8 mouse cellular contexts compared by ENCODE assay signal in genomic region chr9:65201381-65202164, GRCm38 (mm10). TPM values are rescaled to one million over a fixed set of nuclear protein-coding genes. Genes with fewer than 3 reads are reported as not detected.
A peak's percentile ranks its signal among the peaks of the same experiment; 100 is the strongest.
DNase-seq lines count a peak whose midpoint lies in the region; ATAC-seq and TF ChIP-seq lines count a peak whose summit lies in the region.

No protein-coding gene starts in this region.

- peak; percentile 91 for ATAC-seq in hindbrain, embryonic 11.5 days (ENCODE audit: low FRiP score)
- ATAC-seq in lung, postnatal 0 days = peak; percentile 91

- H3K4me1 ChIP-seq in hindbrain, embryonic 11.5 days (replicated peaks; ENCODE audit: control insufficient read depth, insufficient read depth, low read length) = no peaks in the 10 kb centered on the region
- no peaks in the 10 kb centered on the region for H3K4me1 ChIP-seq in lung, postnatal 0 days (ENCODE audit: insufficient read depth, low read depth, low read length)

- peak; percentile 91 for DNase-seq in Muller cell, postnatal 12 days (ENCODE audit: inconsistent ontology term)
- peak; percentile 85 for DNase-seq in cerebellum, adult 9-11 months
- DNase-seq in frontal cortex, adult 2 months (ENCODE audit: extremely low spot score in 1 of 2, low spot score in 1 of 2) = peak; percentile 59 to 93
- DNase-seq in hindbrain, embryonic 11.5 days (ENCODE audit: low spot score) = peak; percentile 86
- peak; percentile 83 to 85 for DNase-seq in layer of hippocampus, postnatal 10 days (ENCODE audit: low spot score in 2 of 2)
- DNase-seq in lung, postnatal 0 days (ENCODE audit: low spot score) = peak; percentile 97
- DNase-seq in ovary, postnatal 14 days (ENCODE audit: low spot score) = peak; percentile 79
- DNase-seq in thymus, postnatal 10 days (ENCODE audit: low spot score in 2 of 2) = peak; percentile 61 to 76

- H3K9me3 ChIP-seq in hindbrain, embryonic 11.5 days (ENCODE audit: control insufficient read depth, low read length) = no peaks in the 10 kb centered on the region
- H3K9me3 ChIP-seq in lung, postnatal 0 days (ENCODE audit: low read length) = no peaks in the 10 kb centered on the region

- no peaks in the 10 kb centered on the region for H3K36me3 ChIP-seq in hindbrain, embryonic 11.5 days (ENCODE audit: control insufficient read depth, insufficient read depth, low read length)
- H3K36me3 ChIP-seq in lung, postnatal 0 days (ENCODE audit: insufficient read depth, low read length) = no peaks in the 10 kb centered on the region

- peak overlapping the region; percentile 46 for H3K9ac ChIP-seq in hindbrain, embryonic 11.5 days (ENCODE audit: low read depth, low read length)
- peak overlapping the region; percentile 51 for H3K9ac ChIP-seq in lung, postnatal 0 days (replicated peaks; ENCODE audit: low read depth)

- no peaks in the 10 kb centered on the region for H3K27me3 ChIP-seq in hindbrain, embryonic 11.5 days (ENCODE audit: control insufficient read depth, insufficient read depth, low read length)
- no peaks in the 10 kb centered on the region for H3K27me3 ChIP-seq in lung, postnatal 0 days (replicated peaks; ENCODE audit: insufficient read depth, low read length)

- peak overlapping the region; percentile 14; the same call in 1 of the 2 replicates for H3K27ac ChIP-seq in hindbrain, embryonic 11.5 days (ENCODE audit: low read depth, low read length)
- peak overlapping the region; percentile 80 for H3K27ac ChIP-seq in lung, postnatal 0 days (ENCODE audit: low read length)

- TF ChIP-seq EP300 in lung, postnatal 0 days (IDR thresholded peaks at IDR 0.05) = peak; percentile 91; the same call in 1 of the 2 replicates

- peak overlapping the region; percentile 26 for H3K4me3 ChIP-seq in hindbrain, embryonic 11.5 days (ENCODE audit: low read depth, low read length)
- peak overlapping the region; percentile 38 for H3K4me3 ChIP-seq in lung, postnatal 0 days (ENCODE audit: low read depth, low read length)

- no peak for TF ChIP-seq CTCF in lung, postnatal 0 days (IDR thresholded peaks at IDR 0.05)

- WGBS in hindbrain, embryonic 11.5 days = under 1% methylated on average over 18 of the region's 18 CpGs
- WGBS in lung, postnatal 0 days = 1% methylated on average over 18 of the region's 18 CpGs

- H3K4me2 ChIP-seq in hindbrain, embryonic 11.5 days (replicated peaks; ENCODE audit: low read depth, low read length) = peak overlapping the region; percentile 41
- peak overlapping the region; percentile 63 for H3K4me2 ChIP-seq in lung, postnatal 0 days (replicated peaks; ENCODE audit: low read depth, low read length)

RNA-seq across cellular contexts. Expression of gene Parp16, which starts 6.4 kb away (rescaled TPM):
- 3.9 TPM in 2 replicates for polyA plus RNA-seq in frontal cortex, adult 2 months (2012; rRNA removed)
- polyA plus RNA-seq in hindbrain, embryonic 11.5 days (2014; fragmentation: Nextera tagmentation; extraction: Ambion mirVana) = 4.0 and 6.5 TPM in 2 replicates
- total RNA-seq in layer of hippocampus, postnatal 10 days (2021) = 1 to 10 TPM; 4.5 to 5.6 TPM
- 5.3 and 5.4 TPM in 2 replicates for polyA plus RNA-seq in lung, postnatal 0 days (2015; fragmentation: Nextera tagmentation; extraction: Ambion mirVana)

Comparison
In these comparisons a context has a peak if more than half of its experiments do, and no peak if none do; other contexts are left out.
1. Peak in every context shown above with its lines: DNase-seq, ATAC-seq, H3K4me3 ChIP-seq and H3K27ac ChIP-seq.